Mouse (Mus musculus): ENCODE results near the gene Bpifb6. TPM values are rescaled to one million over a fixed set of nuclear protein-coding genes. Genes with fewer than 3 reads are reported as not detected.

The Bpifb6 gene
- polyA plus RNA-seq, 1 experiment from 2014 or later = not detected

GRCm38 (mm10) chr2:153899111-153899510 is 1.1 kb upstream of the Bpifb6 start:
- no peaks in the 10 kb centered on the region for H3K4me1 ChIP-seq (replicated peaks; ENCODE audit: control insufficient read depth, insufficient read depth, low read length)
- H3K4me2 ChIP-seq (ENCODE audit: low read depth, low read length, severe bottlenecking) = no peak overlapping the region
- no peaks in the 10 kb centered on the region for H3K36me3 ChIP-seq (ENCODE audit: control insufficient read depth, insufficient read depth, low read length)
- no peaks in the 10 kb centered on the region for H3K9me3 ChIP-seq (ENCODE audit: control insufficient read depth, low read length)
- H3K27me3 ChIP-seq (ENCODE audit: control insufficient read depth, insufficient read depth, low read length) = no peaks in the 10 kb centered on the region
- 79% methylated on average over 5 of the region's 5 CpGs for WGBS
- H3K9ac ChIP-seq (ENCODE audit: low read length) = no peak overlapping the region
- no peak for ATAC-seq (replicated peaks; ENCODE audit: low FRiP score)
- H3K4me3 ChIP-seq (ENCODE audit: low read depth, low read length) = no peak overlapping the region
- H3K27ac ChIP-seq (ENCODE audit: low read depth, low read length) = no peak overlapping the region
- DNase-seq (ENCODE audit: low spot score) = no peak

- H3K4me3 ChIP-seq (ENCODE audit: low read depth, low read length) = no peak overlapping the region
- H3K9ac ChIP-seq (ENCODE audit: low read length) = no peak overlapping the region
- 81% methylated on average over 6 of the region's 6 CpGs for WGBS
- H3K36me3 ChIP-seq (ENCODE audit: control insufficient read depth, insufficient read depth, low read length) = no peaks in the 10 kb centered on the region
- H3K4me2 ChIP-seq (ENCODE audit: low read depth, low read length, severe bottlenecking) = no peak overlapping the region
- H3K4me1 ChIP-seq (replicated peaks; ENCODE audit: control insufficient read depth, insufficient read depth, low read length) = no peaks in the 10 kb centered on the region
- no peak overlapping the region for H3K27ac ChIP-seq (ENCODE audit: low read depth, low read length)
- no peaks in the 10 kb centered on the region for H3K27me3 ChIP-seq (ENCODE audit: control insufficient read depth, insufficient read depth, low read length)
- no peak for DNase-seq (ENCODE audit: low spot score)
- ATAC-seq (replicated peaks; ENCODE audit: low FRiP score) = no peak
- no peaks in the 10 kb centered on the region for H3K9me3 ChIP-seq (ENCODE audit: control insufficient read depth, low read length)
These were observed 2.5 kb downstream of the Bpifb6 start for GRCm38 (mm10) chr2:153902726-153903125.

- Histone ChIP-seq H3K36me3 (ENCODE audit: control insufficient read depth, insufficient read depth, low read length) (no peaks in the 10 kb centered on the region), H3K27ac (ENCODE audit: low read depth, low read length) (no peak overlapping the region), H3K4me3 (ENCODE audit: low read depth, low read length) (no peak overlapping the region), H3K9ac (ENCODE audit: low read length) (no peak overlapping the region), H3K9me3 (ENCODE audit: control insufficient read depth, low read length) (no peaks in the 10 kb centered on the region), H3K4me1 (replicated peaks; ENCODE audit: control insufficient read depth, insufficient read depth, low read length) (no peaks in the 10 kb centered on the region), H3K27me3 (ENCODE audit: control insufficient read depth, insufficient read depth, low read length) (no peaks in the 10 kb centered on the region), H3K4me2 (ENCODE audit: low read depth, low read length, severe bottlenecking) (no peak overlapping the region)
- no peak for DNase-seq (ENCODE audit: low spot score)
- ATAC-seq (replicated peaks; ENCODE audit: low FRiP score) = no peak
- 93% methylated on average over 4 of the region's 4 CpGs for WGBS
These were observed 6.4 kb downstream of the Bpifb6 start for GRCm38 (mm10) chr2:153906626-153907025.

- H3K4me3 ChIP-seq (ENCODE audit: low read depth, low read length) = no peak overlapping the region
- H3K9me3 ChIP-seq (ENCODE audit: control insufficient read depth, low read length) = no peaks in the 10 kb centered on the region
- ATAC-seq (replicated peaks; ENCODE audit: low FRiP score) = no peak
- DNase-seq (ENCODE audit: low spot score) = no peak
- no peak overlapping the region for H3K9ac ChIP-seq (ENCODE audit: low read length)
- no peaks in the 10 kb centered on the region for H3K27me3 ChIP-seq (ENCODE audit: control insufficient read depth, insufficient read depth, low read length)
- no peak overlapping the region for H3K4me2 ChIP-seq (ENCODE audit: low read depth, low read length, severe bottlenecking)
- no peak overlapping the region for H3K27ac ChIP-seq (ENCODE audit: low read depth, low read length)
- 69% methylated on average over 5 of the region's 5 CpGs for WGBS
- no peaks in the 10 kb centered on the region for H3K4me1 ChIP-seq (replicated peaks; ENCODE audit: control insufficient read depth, insufficient read depth, low read length)
- H3K36me3 ChIP-seq (ENCODE audit: control insufficient read depth, insufficient read depth, low read length) = no peaks in the 10 kb centered on the region
These were observed 14.0 kb downstream of the Bpifb6 start for GRCm38 (mm10) chr2:153914151-153914550.

GRCm38 (mm10) chr2:153917930-153918329 is 17.7 kb downstream of the Bpifb6 start, which contains the start of gene Bpifb3:
Bpifb3 (plus strand) TSS chr2:153918230.
- no peak for DNase-seq (ENCODE audit: low spot score)
- Histone ChIP-seq H3K9ac (ENCODE audit: low read length) (no peak within 1 kb of the TSS), H3K27ac (ENCODE audit: low read depth, low read length) (no peak within 1 kb of the TSS), H3K36me3 (ENCODE audit: control insufficient read depth, insufficient read depth, low read length) (no peaks in the 10 kb centered on the region), H3K4me1 (replicated peaks; ENCODE audit: control insufficient read depth, insufficient read depth, low read length) (no peaks in the 10 kb centered on the region), H3K4me2 (ENCODE audit: low read depth, low read length, severe bottlenecking) (no peak within 1 kb of the TSS), H3K4me3 (ENCODE audit: low read depth, low read length) (no peak within 1 kb of the TSS), H3K27me3 (ENCODE audit: control insufficient read depth, insufficient read depth, low read length) (no peaks in the 10 kb centered on the region), H3K9me3 (ENCODE audit: control insufficient read depth, low read length) (no peaks in the 10 kb centered on the region)
- WGBS = 70% methylated on average over 8 of the region's 8 CpGs
- ATAC-seq (replicated peaks; ENCODE audit: low FRiP score) = no peak

GRCm38 (mm10) chr2:153921246-153921645 is 21.1 kb downstream of the Bpifb6 start:
- no peaks in the 10 kb centered on the region for H3K27me3 ChIP-seq (ENCODE audit: control insufficient read depth, insufficient read depth, low read length)
- no peaks in the 10 kb centered on the region for H3K4me1 ChIP-seq (replicated peaks; ENCODE audit: control insufficient read depth, insufficient read depth, low read length)
- 91% methylated on average over 6 of the region's 6 CpGs for WGBS
- H3K4me3 ChIP-seq (ENCODE audit: low read depth, low read length) = no peak overlapping the region
- H3K36me3 ChIP-seq (ENCODE audit: control insufficient read depth, insufficient read depth, low read length) = no peaks in the 10 kb centered on the region
- no peak overlapping the region for H3K4me2 ChIP-seq (ENCODE audit: low read depth, low read length, severe bottlenecking)
- DNase-seq (ENCODE audit: low spot score) = no peak
- H3K9ac ChIP-seq (ENCODE audit: low read length) = no peak overlapping the region
- ATAC-seq (replicated peaks; ENCODE audit: low FRiP score) = no peak
- no peak overlapping the region for H3K27ac ChIP-seq (ENCODE audit: low read depth, low read length)
- no peaks in the 10 kb centered on the region for H3K9me3 ChIP-seq (ENCODE audit: control insufficient read depth, low read length)

- Histone ChIP-seq H3K9ac (ENCODE audit: low read length) (no peak overlapping the region), H3K27me3 (ENCODE audit: control insufficient read depth, insufficient read depth, low read length) (no peaks in the 10 kb centered on the region), H3K4me3 (ENCODE audit: low read depth, low read length) (no peak overlapping the region), H3K4me1 (replicated peaks; ENCODE audit: control insufficient read depth, insufficient read depth, low read length) (no peaks in the 10 kb centered on the region; the same call in 1 of the 2 replicates), H3K9me3 (ENCODE audit: control insufficient read depth, low read length) (no peaks in the 10 kb centered on the region), H3K4me2 (ENCODE audit: low read depth, low read length, severe bottlenecking) (no peak overlapping the region), H3K36me3 (ENCODE audit: control insufficient read depth, insufficient read depth, low read length) (no peaks in the 10 kb centered on the region), H3K27ac (ENCODE audit: low read depth, low read length) (no peak overlapping the region)
- ATAC-seq (replicated peaks; ENCODE audit: low FRiP score) (peak; percentile 55), DNase-seq (ENCODE audit: low spot score) (peak; percentile 76)
- WGBS = 50% methylated on average over 3 of the region's 3 CpGs
These were observed 29.8 kb downstream of the Bpifb6 start for GRCm38 (mm10) chr2:153929871-153930413.

- WGBS = 70% methylated on average over 6 of the region's 6 CpGs
- H3K27me3 ChIP-seq (ENCODE audit: control insufficient read depth, insufficient read depth, low read length) = no peaks in the 10 kb centered on the region
- H3K36me3 ChIP-seq (ENCODE audit: control insufficient read depth, insufficient read depth, low read length) = no peaks in the 10 kb centered on the region
- H3K4me1 ChIP-seq (replicated peaks; ENCODE audit: control insufficient read depth, insufficient read depth, low read length) = no peaks in the 10 kb centered on the region; the same call in 1 of the 2 replicates
- H3K9me3 ChIP-seq (ENCODE audit: control insufficient read depth, low read length) = no peaks in the 10 kb centered on the region
- DNase-seq (ENCODE audit: low spot score) = no peak
- no peak overlapping the region for H3K9ac ChIP-seq (ENCODE audit: low read length)
- H3K4me3 ChIP-seq (ENCODE audit: low read depth, low read length) = no peak overlapping the region
- H3K27ac ChIP-seq (ENCODE audit: low read depth, low read length) = no peak overlapping the region
- no peak for ATAC-seq (replicated peaks; ENCODE audit: low FRiP score)
- no peak overlapping the region for H3K4me2 ChIP-seq (ENCODE audit: low read depth, low read length, severe bottlenecking)
These were observed 30.9 kb downstream of the Bpifb6 start for GRCm38 (mm10) chr2:153931125-153931524.

GRCm38 (mm10) chr2:153933311-153933710 is 33.1 kb downstream of the Bpifb6 start:
- Histone ChIP-seq H3K36me3 (ENCODE audit: control insufficient read depth, insufficient read depth, low read length) (no peaks in the 10 kb centered on the region), H3K4me3 (ENCODE audit: low read depth, low read length) (no peak overlapping the region), H3K4me1 (replicated peaks; ENCODE audit: control insufficient read depth, insufficient read depth, low read length) (no peaks in the 10 kb centered on the region; the same call in 1 of the 2 replicates), H3K4me2 (ENCODE audit: low read depth, low read length, severe bottlenecking) (no peak overlapping the region), H3K27me3 (ENCODE audit: control insufficient read depth, insufficient read depth, low read length) (no peaks in the 10 kb centered on the region), H3K27ac (ENCODE audit: low read depth, low read length) (no peak overlapping the region), H3K9ac (ENCODE audit: low read length) (no peak overlapping the region), H3K9me3 (ENCODE audit: control insufficient read depth, low read length) (no peaks in the 10 kb centered on the region)
- DNase-seq (ENCODE audit: low spot score) (no peak), ATAC-seq (replicated peaks; ENCODE audit: low FRiP score) (no peak)
- WGBS = 86% methylated on average over 6 of the region's 6 CpGs

Measured in forebrain, embryonic 11.5 days (tissue).